Mouse (Mus musculus): Measurements from ENCODE around the gene Nav2.

DNA sequence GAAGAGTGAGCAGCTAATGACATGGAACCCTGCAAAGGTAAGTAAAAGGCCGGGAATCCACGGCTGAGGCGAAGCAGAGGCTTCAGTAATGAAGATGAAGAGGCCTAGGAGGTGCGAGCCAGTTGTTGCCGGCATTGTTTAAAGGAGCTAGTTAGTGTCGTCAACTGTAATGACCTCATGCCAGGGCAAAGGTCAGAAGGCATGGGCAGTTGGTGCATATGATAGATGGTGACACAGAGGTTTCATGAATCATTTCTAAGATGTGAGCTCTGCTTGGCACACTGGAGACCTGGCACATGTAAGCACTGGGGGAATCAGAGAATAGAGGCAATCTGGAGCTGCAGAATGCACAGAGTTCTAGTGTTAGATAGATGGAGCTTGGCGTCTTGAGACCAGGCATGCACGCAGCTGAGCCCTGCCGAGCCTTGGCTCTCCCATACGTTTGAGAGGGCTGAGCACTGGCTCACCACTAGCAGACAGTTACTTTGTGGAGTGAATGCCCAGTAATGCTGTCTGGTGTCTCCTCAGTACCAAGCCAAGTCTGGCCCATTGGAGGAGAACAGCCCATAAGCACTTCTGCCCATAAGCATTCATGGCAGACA, 166.9 kb downstream of the Nav2 start:
- no peak for TF ChIP-seq CTCF (IDR thresholded peaks at IDR 0.05; ENCODE audit: low read depth, low read length)
- TF ChIP-seq GATA1 (IDR thresholded peaks at IDR 0.05; ENCODE audit: borderline replicate concordance, low read length), result no peak
